In the genomic region with DNA sequence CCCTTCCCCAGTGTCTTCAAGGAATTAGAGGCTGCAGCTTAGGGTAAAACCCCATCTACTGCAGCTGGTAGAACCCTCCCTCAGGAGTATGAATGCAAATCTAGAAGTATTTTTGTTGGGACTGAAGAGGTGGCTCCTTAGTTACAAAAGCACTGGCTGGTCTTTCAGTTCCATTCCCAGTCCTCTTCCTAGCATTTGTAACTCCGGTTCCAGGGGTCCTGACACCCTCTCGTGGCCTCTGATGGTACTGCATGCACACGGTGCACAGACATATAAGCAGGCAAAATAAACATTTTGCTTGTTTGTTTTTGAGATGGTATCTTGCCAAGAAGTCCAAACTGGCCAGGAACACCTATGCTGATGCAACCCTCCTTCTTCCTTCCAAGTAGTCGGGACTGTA, we compare ENCODE assay signal across 14 mouse cellular contexts. TPM values are rescaled to one million over a fixed set of nuclear protein-coding genes. Genes with fewer than 3 reads are reported as not detected.
DNase-seq lines count a peak whose midpoint lies in the region; ATAC-seq and TF ChIP-seq lines count a peak whose summit lies in the region.
"Had no signal": no experiment of that assay in that cellular context is flagged by ENCODE, and none has a peak within 500 bp of the region (broad histone marks: within the 10 kb centered on the region; RNA-seq: fewer than 3 reads in every experiment).

No protein-coding gene starts in this region.

- no peak overlapping the region for H3K27ac ChIP-seq in hindbrain, postnatal 0 days
- H3K27ac ChIP-seq in hindbrain, embryonic 14.5 days, result no peak overlapping the region
- no peak overlapping the region for H3K27ac ChIP-seq in midbrain, embryonic 11.5 days (ENCODE audit: low read depth, low read length)
- H3K27ac ChIP-seq in midbrain, embryonic 16.5 days (ENCODE audit: low read length), result no peak overlapping the region; the same call in 1 of the 2 replicates
- H3K27ac ChIP-seq: heart, embryonic 13.5 days; intestine, embryonic 15.5 days had no signal

- 80% methylated on average over 4 of the region's 4 CpGs for WGBS in hindbrain, postnatal 0 days
- WGBS in hindbrain, embryonic 14.5 days, result 67% methylated on average over 4 of the region's 4 CpGs
- WGBS in midbrain, embryonic 11.5 days, result 67% methylated on average over 4 of the region's 4 CpGs
- WGBS in midbrain, embryonic 16.5 days, result 69% methylated on average over 4 of the region's 4 CpGs

- H3K4me1 ChIP-seq in hindbrain, postnatal 0 days (ENCODE audit: insufficient read depth, low read length), result no peaks in the 10 kb centered on the region
- 0 out of 2 replicates have a peak, but pooled peaks cover 4% of the 10 kb centered on the region for H3K4me1 ChIP-seq in hindbrain, embryonic 14.5 days (replicated peaks; ENCODE audit: control insufficient read depth, insufficient read depth, low read length)
- no peaks in the 10 kb centered on the region for H3K4me1 ChIP-seq in midbrain, embryonic 11.5 days (ENCODE audit: control insufficient read depth, insufficient read depth, low read length)
- H3K4me1 ChIP-seq in midbrain, embryonic 16.5 days (ENCODE audit: control insufficient read depth, insufficient read depth, low read length), result peaks cover 8% of the 10 kb centered on the region
- H3K4me1 ChIP-seq: heart, embryonic 13.5 days; intestine, embryonic 15.5 days had no signal

- H3K9ac ChIP-seq in hindbrain, postnatal 0 days (replicated peaks; ENCODE audit: low read length), result no peak overlapping the region
- no peak overlapping the region for H3K9ac ChIP-seq in hindbrain, embryonic 14.5 days
- no peak overlapping the region for H3K9ac ChIP-seq in midbrain, embryonic 11.5 days (ENCODE audit: low read length)
- H3K9ac ChIP-seq in midbrain, embryonic 16.5 days (ENCODE audit: low read depth, low read length), result no peak overlapping the region
- H3K9ac ChIP-seq: heart, embryonic 13.5 days; intestine, embryonic 15.5 days had no signal

- no peaks in the 10 kb centered on the region for H3K9me3 ChIP-seq in hindbrain, postnatal 0 days (ENCODE audit: low read length)
- no peaks in the 10 kb centered on the region for H3K9me3 ChIP-seq in hindbrain, embryonic 14.5 days (ENCODE audit: control insufficient read depth, low read length)
- no peaks in the 10 kb centered on the region for H3K9me3 ChIP-seq in midbrain, embryonic 11.5 days (ENCODE audit: control insufficient read depth, low read length)
- H3K9me3 ChIP-seq in midbrain, embryonic 16.5 days (replicated peaks; ENCODE audit: control insufficient read depth, low read length, poor library complexity, severe bottlenecking), result no peaks in the 10 kb centered on the region
- H3K9me3 ChIP-seq: heart, embryonic 13.5 days; intestine, embryonic 15.5 days had no signal

- TF ChIP-seq CTCF in hindbrain, postnatal 0 days (IDR thresholded peaks at IDR 0.05; ENCODE audit: low read depth), result peak; percentile 63

- H3K27me3 ChIP-seq in hindbrain, postnatal 0 days (ENCODE audit: insufficient read depth, low read length), result no peaks in the 10 kb centered on the region
- no peaks in the 10 kb centered on the region for H3K27me3 ChIP-seq in hindbrain, embryonic 14.5 days (ENCODE audit: control insufficient read depth, insufficient read depth, low read length)
- H3K27me3 ChIP-seq in midbrain, embryonic 11.5 days (ENCODE audit: control insufficient read depth, insufficient read depth, low read length), result no peaks in the 10 kb centered on the region
- no peaks in the 10 kb centered on the region for H3K27me3 ChIP-seq in midbrain, embryonic 16.5 days (ENCODE audit: control insufficient read depth, insufficient read depth, low read depth, low read length)
- H3K27me3 ChIP-seq: heart, embryonic 13.5 days; intestine, embryonic 15.5 days had no signal

- intact Hi-C loops in left cerebral cortex, postnatal 10 days (cut with DNase I), result no loop called here

- no peak overlapping the region for H3K4me2 ChIP-seq in hindbrain, postnatal 0 days (ENCODE audit: low read depth, low read length)
- H3K4me2 ChIP-seq in hindbrain, embryonic 14.5 days (replicated peaks), result no peak overlapping the region
- H3K4me2 ChIP-seq in midbrain, embryonic 11.5 days, result no peak overlapping the region
- no peak overlapping the region for H3K4me2 ChIP-seq in midbrain, embryonic 16.5 days (ENCODE audit: low read length)
- H3K4me2 ChIP-seq: heart, embryonic 13.5 days; intestine, embryonic 15.5 days had no signal

- H3K4me3 ChIP-seq in hindbrain, postnatal 0 days (ENCODE audit: low read length), result no peak overlapping the region
- H3K4me3 ChIP-seq in hindbrain, embryonic 14.5 days (replicated peaks; ENCODE audit: low read length), result no peak overlapping the region
- no peak overlapping the region for H3K4me3 ChIP-seq in midbrain, embryonic 11.5 days (ENCODE audit: low read depth, low read length)
- H3K4me3 ChIP-seq in midbrain, embryonic 16.5 days (ENCODE audit: low read depth, low read length), result no peak overlapping the region
- H3K4me3 ChIP-seq: heart, embryonic 13.5 days; intestine, embryonic 15.5 days had no signal

- peak; percentile 15 for DNase-seq in hindbrain, postnatal 0 days (ENCODE audit: low spot score)
- no peak for DNase-seq in hindbrain, embryonic 14.5 days (ENCODE audit: low spot score)
- peak; percentile 88 for DNase-seq in midbrain, embryonic 11.5 days (ENCODE audit: low spot score, missing footprints)
- peak; percentile 73 for DNase-seq in R1 (ENCODE audit: low read depth, low spot score)
- DNase-seq in retina, postnatal 1 day, result peak; percentile 30
- DNase-seq in left cerebral cortex, postnatal 10 days (ENCODE audit: extremely low spot score in 1 of 2, low spot score in 2 of 2), result no peak
- DNase-seq: adrenal gland, adult 8-10 months; cerebellum, adult 8-10 months; layer of hippocampus, postnatal 36 days; lung, adult 18-20 months; thymus, postnatal 36 days had no signal

- no peak for ATAC-seq in hindbrain, postnatal 0 days
- no peak for ATAC-seq in hindbrain, embryonic 14.5 days (ENCODE audit: low FRiP score)
- no peak for ATAC-seq in midbrain, embryonic 11.5 days (ENCODE audit: low FRiP score)
- no peak for ATAC-seq in midbrain, embryonic 16.5 days
- ATAC-seq: intestine, embryonic 15.5 days had no signal

- no peaks in the 10 kb centered on the region for H3K36me3 ChIP-seq in hindbrain, postnatal 0 days (ENCODE audit: insufficient read depth, low read length)
- H3K36me3 ChIP-seq in hindbrain, embryonic 14.5 days (replicated peaks; ENCODE audit: control insufficient read depth, insufficient read depth), result no peaks in the 10 kb centered on the region
- no peaks in the 10 kb centered on the region for H3K36me3 ChIP-seq in midbrain, embryonic 11.5 days (ENCODE audit: control insufficient read depth, insufficient read depth, low read length)
- H3K36me3 ChIP-seq in midbrain, embryonic 16.5 days (ENCODE audit: control insufficient read depth, insufficient read depth, low read length), result no peaks in the 10 kb centered on the region
- H3K36me3 ChIP-seq: heart, embryonic 13.5 days; intestine, embryonic 15.5 days had no signal

RNA-seq across cellular contexts. Expression of a gene that starts 23.4 kb away (rescaled TPM):
- 73.1 and 76.0 TPM in 2 replicates for total RNA-seq in hindbrain, postnatal 0 days (2014; rRNA removed)
- 43.8 and 46.8 TPM in 2 replicates for polyA plus RNA-seq in hindbrain, postnatal 0 days (2015; fragmentation: Nextera tagmentation; extraction: Ambion mirVana)
- 19.4 and 21.8 TPM in 2 replicates for polyA plus RNA-seq in hindbrain, embryonic 14.5 days (2014; fragmentation: Nextera tagmentation; extraction: Ambion mirVana)
- 2.3 and 2.8 TPM in 2 replicates for polyA plus RNA-seq in midbrain, embryonic 11.5 days (2014; fragmentation: Nextera tagmentation; extraction: Ambion mirVana)
- polyA plus RNA-seq in midbrain, embryonic 16.5 days (2015; fragmentation: Nextera tagmentation; extraction: Ambion mirVana), result 52.2 and 53.5 TPM in 2 replicates
- total RNA-seq in left cerebral cortex, postnatal 10 days (2021), result 100 to 1,000 TPM; 480 to 508 TPM

Comparison
In these comparisons a context has a peak if more than half of its experiments do, and no peak if none do; other contexts are left out.
1. DNase-seq: peak in hindbrain, postnatal 0 days (single experiment), midbrain, embryonic 11.5 days (single experiment), R1 (single experiment) and retina, postnatal 1 day (single experiment); none in hindbrain, embryonic 14.5 days (single experiment) and left cerebral cortex, postnatal 10 days (0 of 2).